Mouse (Mus musculus): ENCODE measurements around the gene H3f3a. TPM values are rescaled to one million over a fixed set of nuclear protein-coding genes. Genes with fewer than 3 reads are reported as not detected.
A peak's percentile ranks its signal among the peaks of the same experiment; 100 is the strongest.

H3f3a gene
- total RNA-seq, 2 experiments from 2014 or later = 457 to 506 TPM

DNA sequence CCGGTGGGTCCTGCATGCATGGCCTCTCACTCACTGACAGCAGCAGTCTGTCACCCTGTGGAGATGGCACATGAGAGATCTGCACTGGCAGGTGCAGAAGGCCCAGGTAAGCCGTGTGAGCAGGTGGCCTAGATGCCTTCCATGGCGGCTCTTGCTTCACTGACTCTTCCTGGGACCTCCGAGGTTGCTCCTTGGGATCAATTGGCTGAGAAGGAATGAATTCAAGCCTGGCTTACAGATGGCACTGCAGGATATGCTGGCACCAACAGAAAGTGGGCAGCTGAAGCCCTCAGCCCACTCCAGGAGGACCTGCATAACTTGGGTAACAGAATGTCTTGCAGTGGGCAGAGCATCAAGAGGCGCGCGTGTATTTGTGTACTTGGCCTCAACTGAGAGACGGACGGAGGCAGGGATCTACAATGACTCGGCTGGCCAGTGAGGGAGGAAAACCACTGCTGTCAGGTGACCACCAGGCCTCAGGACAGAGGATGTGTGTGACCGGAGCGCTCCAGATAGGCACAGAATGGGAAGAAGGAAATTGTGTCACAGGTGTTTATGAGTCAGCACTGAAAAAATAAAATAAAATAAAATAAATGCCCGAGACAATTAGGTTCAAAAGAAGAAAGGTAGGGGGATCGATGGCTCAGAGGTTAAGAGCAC lies 21.8 kb downstream of the H3f3a start:
- intact Hi-C loops (cut with DNase I) = no loop called here
- no peak for DNase-seq

DNA sequence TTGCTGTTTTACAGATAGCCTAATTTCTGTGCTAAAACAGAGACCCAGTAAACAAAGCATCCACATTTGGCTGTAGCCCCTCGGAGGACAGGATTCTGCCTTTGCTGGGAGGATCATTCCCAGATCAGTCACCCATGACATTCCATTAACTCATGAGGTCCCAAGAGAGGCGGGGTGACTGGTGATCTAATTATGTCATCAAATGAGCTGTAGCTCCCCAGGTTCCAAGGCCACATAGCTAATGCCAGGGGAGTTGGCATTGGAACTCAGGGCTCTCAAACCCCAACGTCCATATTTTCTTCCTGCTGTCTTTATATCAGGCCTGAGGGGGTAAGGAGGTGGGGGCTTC lies 30.2 kb downstream of the H3f3a start:
- intact Hi-C loops (cut with DNase I) = no loop called here

DNA sequence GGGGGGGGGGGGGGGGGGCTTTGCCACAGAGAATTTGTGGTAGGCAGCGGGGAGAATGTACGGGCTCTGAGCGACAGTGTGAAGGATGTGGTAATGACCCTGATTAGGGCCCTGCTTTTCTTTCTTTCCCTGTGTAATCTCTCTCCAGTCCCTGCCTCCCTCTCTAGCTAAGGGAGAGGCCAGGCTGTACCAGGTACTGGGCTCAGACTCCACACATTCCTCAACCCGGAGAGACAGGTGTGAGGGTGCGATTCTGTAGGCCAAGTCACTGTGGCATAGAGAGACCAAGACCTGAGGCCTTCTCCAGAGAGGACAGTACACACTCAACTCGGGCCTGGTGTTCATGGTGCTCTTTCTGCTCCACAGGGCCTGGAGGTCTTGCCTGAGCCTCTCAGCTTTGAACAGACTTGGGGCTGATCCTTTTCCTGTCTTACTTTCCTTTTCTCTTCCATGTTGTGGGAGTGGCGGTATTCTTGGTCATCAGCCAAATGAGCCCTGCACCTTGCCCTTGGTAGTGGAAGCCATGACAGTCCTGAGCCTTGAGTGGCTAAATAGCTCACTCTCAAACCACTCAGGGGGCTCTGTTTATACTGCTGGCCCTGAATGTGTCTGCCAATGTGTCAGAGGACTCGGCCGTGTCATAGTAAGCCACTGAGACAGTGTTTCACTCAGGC lies 30.7 kb downstream of the H3f3a start:
- intact Hi-C loops (cut with DNase I) = no loop called here
- DNase-seq = no peak

More for the DNA sequence above, 30.2 kb downstream of the H3f3a start:
- DNase-seq = no peak

DNA sequence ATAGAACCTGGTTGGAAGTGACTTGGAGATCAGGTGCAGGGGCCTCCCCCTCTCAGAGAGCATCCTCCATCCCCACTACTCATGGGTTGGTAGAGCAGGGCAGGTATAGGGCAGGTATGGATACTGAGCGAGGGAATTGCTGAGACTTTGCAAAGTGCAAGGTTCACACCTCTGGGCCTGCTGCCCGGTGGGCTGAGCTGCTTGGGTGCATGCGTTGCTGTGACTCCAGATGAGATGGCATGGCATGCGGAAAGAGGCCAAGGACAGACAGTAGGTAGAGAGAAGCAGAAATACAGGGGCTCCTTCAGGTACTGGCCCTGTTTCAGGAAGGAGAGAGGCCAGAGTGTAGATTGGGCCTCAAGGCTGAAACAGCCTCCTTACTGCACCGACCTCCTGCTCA lies 32.5 kb downstream of the H3f3a start:
- DNase-seq = no peak
- intact Hi-C loops (cut with DNase I) = no loop called here

DNA sequence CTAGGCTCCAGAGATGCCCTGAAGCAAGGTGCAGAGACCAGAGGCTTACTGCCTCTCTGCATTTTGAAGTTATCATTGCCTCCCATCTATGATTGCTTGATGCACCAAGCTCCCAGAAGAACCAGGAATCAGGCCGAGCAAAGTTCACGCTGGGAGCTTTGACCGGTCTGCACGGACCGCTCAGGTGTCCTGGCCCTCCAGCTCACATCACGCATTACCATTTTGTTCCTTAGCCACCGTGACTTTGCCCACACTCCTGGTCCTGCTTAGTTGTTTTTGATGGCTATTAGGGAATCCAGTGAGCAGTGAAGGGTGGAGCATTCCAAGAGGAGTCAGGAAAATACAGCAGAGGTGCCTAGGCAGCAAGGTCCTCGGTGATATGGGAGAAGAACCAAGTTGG lies 33.5 kb downstream of the H3f3a start:
- intact Hi-C loops (cut with DNase I) = no loop called here
- DNase-seq = no peak

DNA sequence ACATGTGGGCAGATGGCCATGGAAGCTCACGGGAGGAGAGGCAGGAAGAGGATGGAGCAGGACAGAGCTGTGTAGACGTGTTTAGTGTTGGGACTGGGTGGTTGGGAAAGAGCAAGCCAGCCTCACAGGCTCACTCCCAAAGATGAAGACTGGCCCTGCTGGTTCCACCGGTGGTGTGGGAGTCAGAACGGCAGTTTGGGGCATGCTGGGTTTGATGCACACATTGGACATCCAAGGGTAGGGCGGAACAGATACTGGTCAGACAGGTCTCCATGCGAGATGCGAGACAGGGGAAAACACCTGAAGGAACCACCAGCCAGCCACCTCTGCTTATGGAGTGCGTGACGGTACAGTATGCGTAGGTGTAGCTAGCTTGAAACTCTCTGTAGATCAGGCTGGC lies 34.8 kb downstream of the H3f3a start:
- intact Hi-C loops (cut with DNase I) = loop anchor here (2.0 to 10.0 kb wide), 2 partner anchors 70 to 524 kb away; no protein-coding TSS in a partner anchor
- no peak for DNase-seq

DNA sequence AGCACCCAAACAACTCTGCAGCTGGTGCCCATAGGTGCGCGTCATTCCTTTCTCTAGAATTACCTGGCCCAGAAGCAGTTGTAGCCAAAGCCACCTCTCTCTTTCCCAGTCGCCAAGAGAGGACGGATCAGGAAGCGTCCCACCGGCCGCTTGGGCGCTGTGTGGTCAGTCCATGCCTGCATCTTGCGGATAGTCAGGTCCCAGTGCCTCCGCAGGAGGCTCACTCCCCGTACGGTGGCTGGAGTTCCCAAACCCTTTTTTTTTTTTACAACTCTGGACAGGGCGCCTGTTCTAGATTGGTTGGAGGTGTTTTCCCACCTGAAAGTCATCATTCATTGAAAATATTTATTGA lies 35.4 kb downstream of the H3f3a start:
- intact Hi-C loops (cut with DNase I) = loop anchor here (2.0 to 10.0 kb wide), 2 partner anchors 70 to 524 kb away; no protein-coding TSS in a partner anchor

DNA sequence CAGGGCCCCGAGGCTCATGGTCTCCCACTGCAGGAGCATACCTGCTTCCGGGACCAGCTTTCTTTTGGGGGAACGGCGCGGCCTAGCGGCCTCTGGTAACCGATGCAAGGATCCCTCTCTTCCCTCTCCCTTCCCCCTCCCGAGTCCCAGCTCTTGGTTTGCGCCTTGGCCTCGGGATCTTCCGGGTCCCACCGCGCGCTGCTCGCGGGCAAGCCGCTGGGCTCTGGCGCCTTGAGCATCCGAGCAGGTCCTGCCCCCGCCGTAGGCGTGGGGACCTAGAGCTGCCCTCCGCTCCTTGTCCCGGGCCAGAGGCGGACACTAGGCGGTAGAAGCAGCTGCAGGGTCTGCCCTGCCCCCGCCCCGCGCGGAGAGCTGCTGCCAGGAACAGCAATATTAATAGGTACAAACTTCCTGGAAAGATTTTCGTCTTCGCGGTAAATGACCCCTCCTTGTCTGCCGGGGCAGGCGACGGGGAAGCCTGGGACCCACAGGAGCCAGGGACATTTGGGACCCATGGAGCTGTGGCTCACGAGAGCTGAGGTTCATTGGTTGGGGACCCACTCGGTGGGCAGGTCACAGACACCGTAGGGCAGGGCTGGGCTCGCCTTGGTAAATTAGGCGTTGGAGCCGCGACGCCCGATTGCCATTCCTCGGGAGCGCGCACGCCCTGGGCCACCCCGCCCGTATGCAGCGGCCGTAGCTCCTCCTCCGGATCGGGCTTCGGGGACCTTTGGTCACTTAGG lies 35.9 kb downstream of the H3f3a start:
- DNase-seq = peak; percentile 84 to 90
- intact Hi-C loops (cut with DNase I) = loop anchor here (2.0 to 10.0 kb wide), 3 partner anchors 33 to 523 kb away; no protein-coding TSS in a partner anchor

More for the DNA sequence above, 35.4 kb downstream of the H3f3a start:
- DNase-seq = no peak

DNA sequence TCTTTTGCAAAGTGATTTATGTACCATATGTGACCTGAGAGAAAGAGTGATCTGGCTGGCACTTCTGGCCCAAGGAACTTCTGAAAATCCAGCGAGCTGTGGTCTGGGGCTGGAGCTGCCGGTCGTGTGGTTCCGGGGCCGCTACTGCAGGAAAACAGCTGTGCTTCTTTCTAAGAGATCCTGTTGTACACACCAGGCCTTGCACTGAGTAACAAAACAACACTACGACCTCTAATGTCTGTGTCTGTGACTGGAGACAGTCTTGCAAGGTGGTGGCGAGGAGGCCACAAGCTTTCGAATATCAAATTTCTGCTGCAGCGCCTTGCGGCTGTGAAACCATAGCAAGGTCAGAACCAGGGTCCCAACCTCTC lies 36.5 kb downstream of the H3f3a start:
- intact Hi-C loops (cut with DNase I) = loop anchor here (2.0 to 10.0 kb wide), 2 partner anchors 34 to 522 kb away; no protein-coding TSS in a partner anchor

DNA sequence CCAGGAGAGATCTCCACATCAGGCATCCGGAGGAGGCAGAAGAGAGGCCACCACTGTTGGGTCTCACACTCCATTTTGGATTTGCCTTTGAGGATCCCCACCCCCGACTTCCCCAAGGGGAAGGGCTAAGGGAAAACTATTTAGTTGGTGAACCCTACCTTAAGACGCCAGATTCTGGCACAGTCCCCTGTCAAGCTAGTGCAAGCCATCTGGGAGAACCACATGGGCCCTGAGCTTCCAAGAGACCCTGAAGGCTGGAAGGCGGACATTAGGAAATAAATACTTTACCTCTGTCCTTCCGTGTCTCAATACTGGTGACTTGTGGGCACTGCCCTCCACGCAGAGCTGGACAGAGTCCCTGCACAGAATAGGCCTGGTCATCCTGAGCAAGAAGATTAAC lies 37.2 kb downstream of the H3f3a start:
- intact Hi-C loops (cut with DNase I) = loop anchor here (2.0 to 10.0 kb wide), 2 partner anchors 34 to 522 kb away; no protein-coding TSS in a partner anchor
- no peak for DNase-seq

More for the DNA sequence above, 36.5 kb downstream of the H3f3a start:
- DNase-seq = no peak

DNA sequence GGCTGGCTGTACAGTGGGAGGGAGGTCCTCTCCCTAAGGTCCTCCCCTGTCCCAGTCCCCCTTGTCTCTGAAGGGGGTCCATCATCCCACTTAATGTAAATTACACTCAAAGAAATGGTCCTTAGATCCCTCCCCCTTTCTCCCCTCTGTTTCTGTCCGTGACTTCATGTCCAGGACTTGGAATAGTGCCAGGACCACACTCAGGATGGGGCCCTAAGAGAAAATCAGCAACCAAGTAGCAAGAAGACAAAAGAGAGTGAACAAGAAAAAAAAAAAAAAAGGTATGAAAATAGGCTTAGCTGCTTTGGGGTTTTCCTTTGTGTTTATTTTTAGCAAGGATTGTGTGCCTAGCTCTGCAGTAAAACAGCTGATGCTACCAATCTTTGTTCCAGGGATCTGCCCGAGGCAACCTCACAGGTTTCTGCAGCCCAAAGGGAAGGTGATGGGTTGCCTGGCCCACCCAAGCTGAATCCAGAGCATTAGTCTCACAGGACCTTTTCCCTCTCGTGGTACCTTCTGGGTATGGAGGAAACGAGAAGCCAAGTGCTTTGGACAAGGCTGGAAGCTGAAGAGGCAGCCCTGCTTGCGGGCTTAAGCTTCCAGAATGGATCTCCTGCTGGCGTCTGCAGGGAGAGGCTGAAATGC lies 37.8 kb downstream of the H3f3a start:
- intact Hi-C loops (cut with DNase I) = loop anchor here (2.0 to 10.0 kb wide), 2 partner anchors 35 to 521 kb away; no protein-coding TSS in a partner anchor

DNA sequence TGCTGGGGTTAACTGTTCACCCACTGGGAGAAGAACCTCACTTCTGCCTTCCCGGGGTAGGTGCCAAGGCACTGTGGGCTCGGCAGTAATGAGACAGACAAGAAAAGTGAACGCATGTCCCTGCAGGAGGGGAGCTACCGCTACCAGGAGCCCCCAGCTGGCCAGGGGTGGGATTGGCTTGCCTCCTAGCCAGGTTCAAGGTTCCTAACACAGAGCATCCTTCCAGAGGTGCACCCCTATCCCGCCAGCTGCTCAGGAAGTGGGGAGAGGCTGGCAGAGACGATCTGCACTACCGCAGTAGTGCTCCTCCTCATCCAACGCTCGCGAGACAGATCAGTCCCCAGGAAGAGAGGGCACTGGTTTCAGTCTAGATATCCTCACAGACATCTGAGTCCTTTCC lies 38.4 kb downstream of the H3f3a start:
- intact Hi-C loops (cut with DNase I) = loop anchor here (10.0 kb wide), 1 partner anchor 521 kb away; no protein-coding TSS in a partner anchor

More for the DNA sequence above, 37.8 kb downstream of the H3f3a start:
- DNase-seq = no peak

DNA sequence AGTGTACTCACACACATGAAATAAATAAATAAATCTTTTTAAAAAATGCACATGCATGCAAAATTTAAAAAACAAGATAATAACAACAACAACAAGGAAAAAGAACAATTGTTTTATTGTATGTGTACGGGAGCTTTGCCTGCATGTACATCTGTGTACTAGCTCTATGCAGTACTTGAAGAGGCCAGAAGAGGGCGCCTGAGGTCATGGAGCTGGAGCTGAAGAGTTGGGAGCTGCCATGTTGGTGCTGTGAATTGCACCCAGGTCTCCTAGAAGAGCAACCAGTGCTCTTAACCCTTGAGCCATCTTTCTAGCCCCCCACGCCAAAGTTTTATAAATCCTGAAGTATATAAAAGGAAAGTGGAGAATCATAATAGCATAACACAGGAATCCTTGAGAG lies 39.1 kb downstream of the H3f3a start:
- intact Hi-C loops (cut with DNase I) = loop anchor here (10.0 kb wide), 1 partner anchor 520 kb away; no protein-coding TSS in a partner anchor
- peak in 1 of 2 experiments; percentile 47 for DNase-seq

More for the DNA sequence above, 38.4 kb downstream of the H3f3a start:
- DNase-seq = no peak

DNA sequence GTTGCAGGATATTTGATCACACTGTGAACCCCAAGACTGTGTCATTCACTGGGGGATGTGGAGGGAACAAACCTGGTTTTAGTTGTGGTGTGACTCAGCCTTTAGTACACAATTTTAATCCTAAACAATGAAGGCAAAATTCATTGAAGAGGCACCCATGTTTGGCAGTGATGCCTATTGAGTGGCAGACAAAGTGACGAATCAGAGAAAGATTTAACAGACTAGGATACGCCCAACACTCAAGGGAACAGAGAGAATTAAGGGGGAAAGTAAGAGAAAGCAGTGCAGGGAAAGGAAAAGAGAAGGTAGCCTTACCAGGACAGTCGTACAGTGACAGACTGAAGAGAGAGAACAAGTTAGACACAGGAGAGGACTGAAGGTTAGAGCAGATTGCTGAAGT lies 41.5 kb downstream of the H3f3a start:
- intact Hi-C loops (cut with DNase I) = loop anchor here (10.0 kb wide), 1 partner anchor 517 kb away; no protein-coding TSS in a partner anchor
- no peak for DNase-seq

DNA sequence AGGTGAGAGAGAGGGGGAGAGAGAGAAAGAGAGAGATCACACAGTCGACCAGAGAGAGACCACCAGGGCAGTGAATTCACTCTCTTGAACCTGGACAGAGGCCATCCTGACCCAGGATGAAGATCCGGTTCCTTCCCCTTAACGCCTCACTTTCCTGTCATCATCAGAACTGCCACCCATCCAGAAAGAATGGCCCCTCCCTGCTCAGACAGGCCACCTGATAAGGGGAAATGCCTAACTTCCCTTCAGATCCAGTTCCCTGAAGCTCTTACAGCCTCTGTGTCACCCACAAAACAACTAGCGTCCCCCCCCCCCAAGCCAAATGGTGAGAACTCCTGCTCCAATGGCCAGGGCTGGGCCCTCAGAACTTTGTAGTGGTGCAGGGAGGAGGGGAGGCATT lies 42.0 kb downstream of the H3f3a start:
- intact Hi-C loops (cut with DNase I) = loop anchor here (10.0 kb wide), 1 partner anchor 517 kb away; no protein-coding TSS in a partner anchor
- no peak for DNase-seq

DNA sequence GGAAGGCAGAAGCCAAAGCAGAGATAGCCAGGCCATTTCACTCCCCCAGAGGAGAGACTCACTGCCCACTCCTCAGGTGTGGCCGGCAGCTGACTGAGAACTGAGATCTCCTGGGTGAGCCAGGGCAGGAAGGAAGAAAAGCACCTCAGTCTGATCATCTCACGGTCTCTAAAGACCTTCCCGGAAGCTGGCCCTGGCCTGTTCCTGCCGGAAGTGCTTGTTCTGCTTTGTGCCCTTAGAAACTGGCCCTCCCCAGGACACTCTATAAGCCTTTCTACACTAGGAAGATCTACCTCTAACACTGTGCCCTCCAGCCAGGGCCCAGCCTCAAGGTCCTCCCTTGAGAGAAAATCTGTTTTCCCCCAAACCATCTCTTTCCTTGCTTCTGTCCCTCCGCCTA lies 42.4 kb downstream of the H3f3a start:
- no peak for DNase-seq
- intact Hi-C loops (cut with DNase I) = loop anchor here (10.0 kb wide), 1 partner anchor 517 kb away; no protein-coding TSS in a partner anchor

DNA sequence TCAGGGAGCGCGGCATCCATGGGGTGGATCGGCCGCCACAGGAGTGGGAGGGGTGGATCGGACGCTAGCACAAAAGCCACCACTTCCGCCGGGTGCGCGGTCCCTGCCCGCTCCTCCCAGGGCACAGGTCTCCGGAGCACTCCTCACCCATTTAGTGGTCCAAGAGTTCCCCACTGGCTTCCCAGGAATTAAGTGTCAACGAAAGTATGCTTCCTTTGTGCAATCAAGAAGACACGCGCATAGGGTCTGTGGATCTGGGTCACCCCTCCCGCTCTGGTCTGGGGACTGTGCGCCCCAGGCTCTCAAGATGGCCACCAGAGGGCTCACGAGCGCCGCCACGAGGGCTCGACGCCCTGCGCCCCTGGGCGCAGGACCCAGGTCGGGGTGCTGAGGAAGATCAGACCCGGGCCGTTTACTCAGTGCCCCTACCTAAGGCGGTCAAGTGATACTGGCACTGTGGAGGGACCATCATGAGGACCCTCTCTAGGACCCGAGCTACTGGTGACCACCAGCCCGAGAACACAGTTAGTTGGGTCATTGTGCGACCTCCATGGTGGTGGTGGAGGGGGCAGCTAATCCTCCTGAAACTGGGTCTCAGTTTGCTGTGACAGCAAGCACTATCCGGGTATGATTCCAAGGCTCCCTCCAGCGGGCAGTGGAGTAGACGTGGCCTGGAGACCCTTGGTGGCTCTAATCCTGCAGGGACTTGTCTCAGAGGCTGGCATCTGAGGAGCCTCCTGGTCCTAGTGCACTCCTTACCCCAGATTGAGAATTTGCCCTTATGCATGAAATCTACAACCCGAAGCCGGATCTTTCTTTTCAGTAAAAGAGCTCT lies 45.2 kb downstream of the H3f3a start:
- peak; percentile 83 to 88 for DNase-seq

DNA sequence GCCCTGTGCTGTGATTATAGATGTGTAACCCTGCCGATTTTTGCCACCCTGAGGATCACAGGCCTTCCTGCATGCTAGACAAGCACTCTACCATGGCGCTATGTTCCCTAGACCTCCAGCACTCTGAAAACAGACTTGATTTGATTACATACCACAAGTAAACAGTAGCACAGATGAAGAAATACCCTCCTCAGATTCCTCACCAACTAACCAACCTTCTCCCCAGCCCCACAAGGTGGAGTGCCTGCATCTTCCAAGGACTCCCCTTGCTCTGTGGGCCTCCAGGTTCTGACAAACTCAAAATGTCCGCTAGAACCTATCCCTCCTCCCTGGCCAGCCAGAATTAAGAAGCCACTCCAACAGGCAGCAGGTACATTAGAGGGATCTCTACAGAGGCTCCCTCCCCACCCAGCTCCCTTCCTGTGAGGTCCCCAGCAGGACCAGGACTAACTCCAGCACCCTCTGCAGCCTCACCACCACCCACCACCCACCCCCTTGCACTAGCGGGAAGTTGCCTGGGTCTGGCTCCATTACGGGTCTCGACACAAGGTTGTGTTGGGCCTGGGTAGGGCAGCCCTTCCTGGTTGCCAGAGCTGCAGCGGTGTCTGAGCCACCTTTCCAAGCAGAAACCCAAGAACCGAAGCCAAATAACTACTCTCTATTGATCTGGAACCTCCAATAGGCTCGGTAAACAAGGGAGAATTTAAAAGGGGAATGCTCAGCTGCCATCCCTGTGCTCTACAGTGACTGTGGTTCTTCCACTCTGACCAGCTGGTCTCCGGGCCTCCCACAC lies 46.0 kb downstream of the H3f3a start:
- no peak for DNase-seq
- intact Hi-C loops (cut with DNase I) = loop anchor here (2.0 kb wide), 2 partner anchors 43 to 83 kb away; partner anchors contain the start of gene Sde2

More for the DNA sequence above, 45.2 kb downstream of the H3f3a start:
- intact Hi-C loops (cut with DNase I) = loop anchor here (2.0 kb wide), 2 partner anchors 42 to 82 kb away; partner anchors contain the start of gene Sde2

All from heart, postnatal 36 days (tissue).